Mouse (Mus musculus) monocyte, adult 2 months (primary cell): ENCODE data around the gene Gm4981.
"Not testable (repeated sequence)": the region's sequence is repeated elsewhere in the genome, so short reads cannot be mapped to it uniquely, and the experiment has no call there.

Experiments used
- DNase-seq, 2 experiments: peaks; one replicate each; pipeline ENCODE4 v3.0.0; 2022; ENCODE audit warnings: low spot score in 2 of 2, low read depth in 1 of 2

Gene Gm4981

DNA sequence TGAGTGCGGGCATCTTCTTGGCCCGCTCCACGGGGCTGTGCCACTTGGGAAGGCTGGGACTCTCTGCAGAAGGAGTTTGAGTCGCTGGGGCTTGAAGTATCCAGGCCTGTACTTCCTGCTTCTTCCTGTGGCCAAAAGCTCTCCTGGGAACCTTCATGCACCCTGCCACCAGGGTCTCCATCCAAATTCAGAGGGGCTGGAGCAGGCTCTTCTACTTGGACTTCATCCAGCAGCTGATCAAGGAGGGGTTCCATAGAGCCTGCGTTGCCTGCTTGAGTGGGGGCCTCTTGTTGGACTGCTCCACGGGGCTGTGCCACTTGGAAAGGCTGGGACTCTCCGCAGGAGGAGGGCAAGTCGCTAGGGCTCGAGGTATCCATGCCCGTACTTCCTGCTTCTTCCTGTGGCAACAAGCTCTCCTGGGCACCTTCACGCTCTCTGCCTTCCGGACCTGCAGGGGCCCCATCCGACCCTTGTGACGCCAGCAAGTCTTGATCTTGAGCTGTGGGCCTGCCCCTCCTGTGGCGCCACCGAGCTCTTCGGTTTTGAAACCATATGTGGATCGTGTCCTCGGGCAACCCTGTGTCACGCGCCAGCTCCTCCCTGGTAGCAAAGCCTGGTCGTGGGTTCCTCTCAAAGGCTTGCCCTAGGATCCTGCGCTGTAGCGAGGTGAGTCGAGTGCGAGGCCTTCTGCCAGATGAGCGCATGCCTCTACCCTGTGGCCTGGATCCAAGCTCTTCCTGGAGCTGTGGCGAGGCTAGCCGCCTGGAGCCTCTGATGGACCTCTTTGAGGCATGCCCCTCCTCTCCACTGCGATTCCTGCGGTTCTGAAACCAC lies 12.3 kb downstream of the Gm4981 start:
- DNase-seq = peak in 1 of 2 experiments; percentile 69

DNA sequence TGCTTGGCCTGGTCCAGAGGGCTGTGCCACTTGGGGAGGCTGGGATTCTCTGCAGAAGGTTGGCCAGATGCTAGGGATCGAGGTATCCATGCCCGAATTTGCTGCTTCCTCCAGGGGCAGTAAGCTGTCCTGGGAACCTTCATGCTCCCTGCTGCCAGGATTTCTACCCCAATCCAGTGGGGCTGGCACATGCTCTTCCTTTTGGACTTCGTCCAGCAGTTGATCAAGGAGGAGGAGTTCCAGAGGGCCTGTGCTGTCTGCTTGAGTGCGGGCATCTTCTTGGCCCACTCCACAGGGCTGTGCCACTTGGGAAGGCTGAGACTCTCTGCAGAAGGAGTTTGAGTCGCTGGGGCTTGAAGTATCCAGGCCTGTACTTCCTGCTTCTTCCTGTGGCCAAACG lies 13.3 kb downstream of the Gm4981 start:
- DNase-seq = not testable (repeated sequence)

DNA sequence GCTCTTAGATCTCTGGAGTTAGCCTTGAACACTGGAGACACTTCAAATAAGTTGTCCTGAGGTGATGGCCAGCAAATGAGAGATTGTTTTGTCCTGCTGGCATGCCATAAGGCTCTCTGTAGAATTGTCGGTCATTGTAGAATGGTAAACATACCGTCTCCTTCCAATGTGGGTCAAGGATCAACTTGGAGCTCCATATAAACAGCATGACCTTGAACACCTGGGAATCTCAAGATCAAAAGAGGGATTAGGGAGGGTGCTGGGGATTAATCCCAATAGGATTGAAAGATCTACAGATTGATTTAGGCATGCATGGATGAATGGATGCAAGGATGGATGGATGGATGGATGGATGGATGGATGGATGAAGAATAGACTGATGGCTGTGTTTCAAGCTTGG lies 14.9 kb downstream of the Gm4981 start:
- DNase-seq = peak in 1 of 2 experiments; percentile 49

DNA sequence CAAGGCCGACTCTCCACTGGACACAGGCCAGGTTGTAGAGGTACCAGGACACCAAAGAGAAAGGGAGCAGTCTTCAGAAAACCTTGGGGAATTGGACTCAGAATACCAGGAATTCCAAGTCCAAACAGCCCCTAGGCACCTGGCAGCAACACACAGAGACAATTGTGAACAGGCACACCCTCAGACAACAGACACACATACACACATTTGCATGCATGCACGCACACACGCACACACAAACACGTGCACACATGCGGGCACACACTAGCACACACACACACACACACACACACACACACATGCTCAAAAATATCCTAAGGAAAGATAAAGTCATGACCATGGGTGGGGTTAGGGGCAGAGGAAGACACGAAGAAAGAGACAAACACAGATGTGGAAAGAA lies 15.8 kb downstream of the Gm4981 start:
- no peak for DNase-seq

DNA sequence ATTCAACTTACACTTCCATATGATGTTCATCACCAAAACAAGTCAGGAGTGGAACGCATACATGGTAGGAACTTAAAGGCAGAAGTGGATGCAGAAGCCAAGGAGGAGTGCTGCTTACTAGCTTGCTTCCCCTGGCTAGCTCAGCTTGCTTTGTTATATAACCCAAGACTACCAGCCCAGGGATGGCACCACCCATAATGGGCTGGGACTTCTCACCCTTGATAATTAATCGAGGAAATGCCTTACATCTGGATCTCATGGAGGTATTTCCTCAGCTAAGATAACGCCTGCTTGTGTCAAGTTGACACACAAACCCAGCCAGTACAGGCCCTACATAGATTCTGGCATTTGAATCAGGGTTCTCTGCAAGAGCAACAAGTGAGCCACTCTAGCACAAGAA lies 19.1 kb downstream of the Gm4981 start:
- DNase-seq = no peak

DNA sequence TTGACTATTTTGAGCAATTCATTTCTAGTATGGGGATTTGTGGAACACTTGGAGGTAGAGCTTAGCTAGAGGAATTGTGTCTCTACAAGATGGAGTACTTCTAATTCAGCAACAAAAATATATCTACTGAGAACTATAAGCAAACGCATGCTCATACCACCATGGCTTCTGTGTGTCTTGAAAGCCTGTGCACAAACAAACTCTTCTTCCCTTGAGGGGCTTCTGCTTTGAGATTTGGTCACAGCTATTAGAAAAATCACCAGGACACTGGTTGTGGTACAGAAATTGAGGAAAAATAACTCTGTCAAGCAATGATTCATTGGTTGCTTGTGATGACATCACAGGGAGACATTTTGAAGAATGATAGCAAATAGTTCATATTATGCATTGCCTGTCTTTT lies 21.1 kb downstream of the Gm4981 start:
- DNase-seq = no peak

DNA sequence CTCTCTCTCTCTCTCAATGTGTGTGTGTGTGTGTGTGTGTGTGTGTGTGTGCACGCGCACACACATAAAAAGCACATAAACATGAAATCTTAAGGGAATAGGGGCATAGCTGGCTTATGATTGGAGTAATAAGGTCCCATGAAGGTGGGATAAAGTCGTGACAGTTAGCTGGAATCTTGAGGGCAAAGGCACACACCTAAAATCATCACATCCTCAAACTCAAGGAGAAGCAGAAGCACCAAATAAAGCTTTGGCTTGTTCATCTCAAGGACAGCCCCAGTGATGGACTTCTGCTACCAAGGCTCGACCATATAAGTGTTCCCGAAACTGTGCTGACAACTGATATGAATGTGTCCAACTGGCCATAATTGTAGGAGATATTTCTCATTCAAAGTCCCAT lies 21.6 kb downstream of the Gm4981 start:
- DNase-seq = no peak

DNA sequence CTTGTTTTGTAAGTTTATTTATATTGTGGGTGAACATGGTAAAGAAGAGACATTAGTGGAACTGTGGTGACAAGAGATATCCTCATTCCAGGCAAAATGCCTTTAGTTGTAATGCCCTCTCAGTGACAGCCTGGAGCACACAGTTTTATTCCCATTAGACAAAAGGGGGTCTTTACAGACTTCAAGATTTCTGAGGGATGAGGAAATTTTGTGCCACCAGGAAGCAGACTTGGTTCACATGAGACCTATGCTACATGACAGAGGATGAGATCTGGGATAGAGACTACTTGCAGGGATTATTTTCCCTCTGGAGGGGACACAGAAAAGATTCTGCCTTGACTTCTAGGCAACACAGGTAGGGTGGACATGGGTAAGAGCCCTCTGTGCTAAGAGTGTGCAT lies 22.0 kb downstream of the Gm4981 start:
- no peak for DNase-seq

DNA sequence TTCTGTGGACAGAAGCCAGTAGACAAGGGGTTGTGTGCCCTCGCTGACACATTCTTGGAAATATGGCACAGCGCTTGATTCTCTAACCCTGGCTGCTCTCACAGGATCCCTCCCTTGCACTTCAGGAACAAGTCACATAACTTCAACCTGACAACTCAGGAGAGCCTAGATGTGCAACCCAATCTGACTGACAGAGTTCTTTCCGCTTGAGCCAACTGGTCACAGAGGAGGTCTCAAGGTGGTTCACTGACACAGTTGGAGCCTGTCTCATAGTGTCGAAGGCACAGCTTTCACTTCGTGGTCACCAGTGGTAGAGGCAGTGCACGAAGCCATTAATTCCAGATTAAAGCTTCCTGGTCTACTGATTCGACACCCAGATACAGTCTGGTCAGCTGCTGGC lies 24.3 kb downstream of the Gm4981 start:
- no peak for DNase-seq

DNA sequence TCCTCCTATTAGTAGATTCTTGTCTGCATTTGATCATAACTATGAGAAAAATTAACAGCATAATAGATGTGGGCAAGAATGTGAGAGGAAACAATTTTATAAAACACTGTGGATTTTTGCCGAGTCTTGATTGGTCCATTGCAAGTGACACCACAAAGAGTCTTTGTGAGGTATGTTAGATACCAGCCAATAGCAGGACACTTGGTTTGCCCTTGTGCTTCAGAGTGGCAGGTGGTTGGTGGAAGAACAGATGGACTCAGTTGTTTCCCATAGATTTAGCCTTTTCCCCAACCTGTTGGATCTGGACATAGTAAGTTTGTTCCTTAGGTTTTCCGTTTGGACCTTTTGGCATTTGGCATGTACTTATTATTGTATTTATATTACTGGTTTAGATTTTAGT lies 25.3 kb downstream of the Gm4981 start:
- no peak for DNase-seq

DNA sequence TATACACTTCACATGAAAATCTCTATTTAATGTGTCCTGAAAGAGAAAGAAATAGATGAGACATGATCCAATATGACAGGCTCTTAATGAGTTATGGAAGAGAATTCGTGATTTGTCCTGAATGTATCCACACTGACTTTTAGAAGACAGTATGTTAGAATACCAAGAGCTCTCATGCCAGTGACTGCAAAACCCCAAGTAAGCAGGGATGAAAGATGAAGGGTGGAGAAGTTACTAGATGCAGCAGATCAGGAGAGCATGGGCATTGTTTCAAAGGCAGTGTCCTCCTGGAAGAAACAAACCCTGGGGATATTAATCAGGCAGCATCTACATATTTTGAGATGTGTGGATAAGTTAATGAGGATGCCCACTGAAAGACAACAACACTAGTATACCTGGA lies 26.0 kb downstream of the Gm4981 start:
- DNase-seq = no peak

DNA sequence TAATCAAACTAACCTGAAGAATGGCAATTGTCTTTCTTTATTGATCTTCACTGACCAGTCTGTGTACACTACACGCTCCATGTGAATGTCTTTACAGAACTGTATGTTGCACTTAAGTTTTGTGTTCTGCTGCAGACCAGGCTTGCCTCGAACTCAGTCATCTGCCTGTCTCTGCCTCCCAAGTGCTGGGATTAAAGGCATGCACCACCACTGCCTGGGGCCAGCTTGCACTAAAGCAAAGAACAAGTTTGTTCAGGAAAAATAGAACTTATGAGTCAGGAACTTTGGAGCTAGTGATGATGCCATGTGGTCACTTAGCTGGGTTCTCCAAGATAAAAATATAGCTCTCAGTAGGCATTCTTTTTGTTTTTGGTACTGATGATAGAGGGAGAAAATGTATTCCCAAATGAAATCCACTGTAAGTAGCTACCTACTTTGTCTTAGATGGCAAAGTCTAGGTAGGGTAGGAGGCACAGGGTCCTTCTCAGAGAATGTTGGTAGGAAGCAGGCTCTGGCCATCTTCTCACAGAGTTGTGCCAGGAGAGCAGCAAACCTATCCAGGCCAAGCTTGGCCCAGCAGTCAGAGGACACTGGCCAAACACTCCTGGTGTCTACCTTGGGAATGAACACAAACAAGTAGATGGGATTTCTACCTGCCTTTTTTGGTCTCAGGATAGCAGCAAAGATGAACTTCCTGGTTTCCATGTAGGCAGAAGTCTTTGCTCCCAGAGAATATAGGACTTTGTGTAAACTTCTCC lies 26.6 kb downstream of the Gm4981 start:
- DNase-seq = no peak

DNA sequence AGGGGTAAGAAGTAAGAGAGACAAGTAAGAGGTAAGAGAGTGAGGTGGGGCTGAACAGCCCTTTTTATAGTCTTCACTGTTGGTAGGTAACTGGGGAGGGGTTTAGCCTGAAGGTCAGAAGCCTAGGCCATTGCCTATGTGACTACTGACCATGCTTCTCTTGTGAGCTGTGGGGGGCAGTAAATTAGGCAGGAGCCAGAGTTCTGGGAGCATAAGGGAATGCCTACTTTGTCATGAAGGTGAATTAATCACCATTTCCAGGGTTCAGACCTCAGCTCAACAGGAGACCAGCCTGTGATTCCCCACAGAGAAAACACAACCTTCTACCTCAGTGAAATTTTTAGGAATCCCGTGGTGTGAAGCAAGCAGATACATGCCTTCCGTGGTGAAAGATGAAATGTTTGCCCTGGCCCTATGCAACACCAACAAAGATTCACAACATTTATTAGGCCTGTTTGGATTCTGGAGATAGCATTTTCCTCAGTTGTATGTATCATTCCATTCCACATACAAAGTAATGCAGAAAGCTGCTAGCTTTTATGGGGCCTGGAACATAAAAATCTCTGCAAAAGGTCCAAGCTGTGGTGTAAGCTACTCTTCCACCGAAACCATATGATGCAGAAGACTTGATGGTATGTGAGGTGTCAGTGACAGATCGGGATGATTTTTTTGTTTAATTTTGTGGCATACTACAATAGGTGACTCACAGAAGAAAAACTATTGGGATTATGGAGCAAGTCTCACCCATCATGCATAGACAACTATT lies 29.7 kb downstream of the Gm4981 start:
- no peak for DNase-seq

DNA sequence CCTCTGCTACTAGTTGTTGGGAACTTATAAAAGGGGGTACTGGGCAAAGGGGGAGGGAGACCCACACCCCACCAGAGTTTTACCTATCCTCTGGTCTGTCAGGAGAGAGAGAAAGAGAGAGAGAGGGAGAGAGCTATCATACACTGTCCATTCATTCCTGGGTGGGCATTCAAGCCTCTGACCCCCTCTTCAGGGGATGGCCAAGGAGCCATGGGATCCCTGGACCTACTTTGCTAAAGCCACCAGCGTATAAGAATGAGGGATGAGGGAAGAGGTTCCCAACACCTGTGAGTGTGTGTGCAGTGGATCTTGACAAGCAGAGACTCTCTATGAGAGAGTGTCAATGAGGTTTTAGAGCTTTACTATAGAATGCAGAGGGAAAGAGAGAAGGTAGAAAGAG lies 30.5 kb downstream of the Gm4981 start:
- DNase-seq = no peak
